Mouse (Mus musculus) 3134 (cell line): ENCODE measurements around the gene Klk1b9.
"Not testable (repeated sequence)": the region's sequence is repeated elsewhere in the genome, so short reads cannot be mapped to it uniquely, and the experiment has no call there.

Experiments used
- DNase-seq: peaks from one replicate; pipeline ENCODE4 v3.0.0-alpha.2; 2011; ENCODE audit warnings: low spot score; ENCODE audit not compliant: insufficient read length; ENCODE audit errors: extremely low read depth

Gene Klk1b9

GRCm38 (mm10) chr7:43975761-43976160 is at the start of gene Klk1b9:
TSS of gene Klk1b9 (plus strand) at chr7:43976061.
- not testable (repeated sequence) for DNase-seq

GRCm38 (mm10) chr7:43928521-43928920 is 47.3 kb upstream of the Klk1b9 start:
- DNase-seq: no peak

- no peak for DNase-seq
Measured at GRCm38 (mm10) chr7:43932337-43932736, 43.5 kb upstream of the Klk1b9 start.

- no peak for DNase-seq
Measured at GRCm38 (mm10) chr7:43933440-43933839, 42.4 kb upstream of the Klk1b9 start, which contains the start of gene Klk15. TSS of gene Klk15 (plus strand) at chr7:43933740.

- no peak for DNase-seq
Measured at GRCm38 (mm10) chr7:43934747-43935146, 41.1 kb upstream of the Klk1b9 start.

- no peak for DNase-seq
Measured at GRCm38 (mm10) chr7:43936551-43936950, 39.3 kb upstream of the Klk1b9 start.

GRCm38 (mm10) chr7:43942293-43942692 is 33.6 kb upstream of the Klk1b9 start:
- DNase-seq: not testable (repeated sequence)

- DNase-seq: no peak
Measured at GRCm38 (mm10) chr7:43944727-43945264, 31.1 kb upstream of the Klk1b9 start.

GRCm38 (mm10) chr7:43950364-43950763 is 25.5 kb upstream of the Klk1b9 start, which contains the start of gene Klk1b8:
TSS of gene Klk1b8 (plus strand) at chr7:43950664.
- no peak for DNase-seq

GRCm38 (mm10) chr7:43952703-43953102 is 23.2 kb upstream of the Klk1b9 start:
- DNase-seq: no peak

GRCm38 (mm10) chr7:43966451-43966850 is 9.4 kb upstream of the Klk1b9 start, which contains the start of gene Klk1b1:
TSS of gene Klk1b1 (plus strand) at chr7:43966751.
- DNase-seq: no peak

- DNase-seq: no peak
Measured at GRCm38 (mm10) chr7:43967058-43967457, 8.8 kb upstream of the Klk1b9 start.

- no peak for DNase-seq
Measured at GRCm38 (mm10) chr7:43967612-43968011, 8.2 kb upstream of the Klk1b9 start.

GRCm38 (mm10) chr7:43985657-43986056 is 9.8 kb downstream of the Klk1b9 start:
- DNase-seq: no peak

- not testable (repeated sequence) for DNase-seq
Measured at GRCm38 (mm10) chr7:43994821-43995220, 19.0 kb downstream of the Klk1b9 start.

- not testable (repeated sequence) for DNase-seq
Measured at GRCm38 (mm10) chr7:43995577-43995976, 19.7 kb downstream of the Klk1b9 start, which contains the start of gene Klk1b11. TSS of gene Klk1b11 (plus strand) at chr7:43995877.

GRCm38 (mm10) chr7:44004847-44005246 is 29.0 kb downstream of the Klk1b9 start:
- DNase-seq: no peak

- not testable (repeated sequence) for DNase-seq
Measured at GRCm38 (mm10) chr7:44011868-44012267, 36.0 kb downstream of the Klk1b9 start, which contains the start of gene Klk1b26. TSS of gene Klk1b26 (plus strand) at chr7:44012168.

GRCm38 (mm10) chr7:44014666-44015065 is 38.8 kb downstream of the Klk1b9 start:
- not testable (repeated sequence) for DNase-seq

- no peak for DNase-seq
Measured at GRCm38 (mm10) chr7:44015071-44015470, 39.2 kb downstream of the Klk1b9 start.
